Mouse (Mus musculus): Measurements from ENCODE around the gene Mmachc.

DNA sequence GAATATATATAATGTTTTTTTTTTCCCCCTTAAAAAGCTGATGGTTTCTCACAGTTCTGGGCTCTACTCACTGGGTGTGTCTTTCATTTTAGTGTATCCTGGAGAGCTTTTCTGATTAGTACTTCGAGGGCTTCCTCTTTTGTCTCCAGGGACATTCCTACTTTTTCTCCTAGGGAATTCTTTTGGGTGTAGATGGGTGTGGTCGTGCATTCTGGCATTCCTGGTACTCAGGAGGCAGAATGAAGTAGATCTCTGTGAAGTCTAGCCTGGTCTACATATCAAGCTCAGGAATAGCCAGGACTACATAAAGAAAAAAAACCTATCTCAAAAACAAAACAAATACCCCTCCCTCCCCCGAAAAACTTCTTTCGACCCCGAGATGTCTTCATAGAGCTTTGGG, 17.2 kb upstream of the Mmachc start:
- TF ChIP-seq CTCF (IDR thresholded peaks at IDR 0.05; ENCODE audit: borderline replicate concordance, extremely low read depth, insufficient read depth, insufficient read length) (no peak), POLR2A (IDR thresholded peaks at IDR 0.05; ENCODE audit: borderline replicate concordance, extremely low read depth, insufficient read depth, insufficient read length, poor library complexity, severe bottlenecking) (no peak)

Data from brain, embryonic 14.5 days (tissue).